Mouse (Mus musculus): Measurements from ENCODE around the gene Slc38a1. TPM values are rescaled to one million over a fixed set of nuclear protein-coding genes. Genes with fewer than 3 reads are reported as not detected.

The Slc38a1 gene
- polyA plus RNA-seq, 1 experiment from 2014 or later = 93.0 TPM

- Histone ChIP-seq H3K27me3 (replicated peaks) (no peaks in the 10 kb centered on the region), H3K36me3 (no peaks in the 10 kb centered on the region), H3K4me2 (no peak overlapping the region), H3K9ac (no peak overlapping the region), H3K27ac (ENCODE audit: poor library complexity, severe bottlenecking) (no peak overlapping the region), H3K9me3 (replicated peaks) (no peaks in the 10 kb centered on the region), H3K4me3 (no peak overlapping the region), H3K4me1 (replicated peaks) (peaks cover 12% of the 10 kb centered on the region; the same call in 1 of the 2 replicates)
- 54% methylated on average over 9 of the region's 9 CpGs for WGBS
- peak; percentile 39; the same call in 1 of the 2 replicates for ATAC-seq (ENCODE audit: insufficient number of reproducible peaks, low FRiP score)
These were observed 90.9 kb downstream of the Slc38a1 start for GRCm38 (mm10) chr15:96551569-96552380.

- no peak overlapping the region for H3K27ac ChIP-seq (ENCODE audit: poor library complexity, severe bottlenecking)
- H3K36me3 ChIP-seq = no peaks in the 10 kb centered on the region
- H3K4me3 ChIP-seq = no peak overlapping the region
- no peak overlapping the region for H3K9ac ChIP-seq
- no peaks in the 10 kb centered on the region for H3K27me3 ChIP-seq (replicated peaks)
- WGBS = 84% methylated on average over 8 of the region's 8 CpGs
- ATAC-seq (ENCODE audit: insufficient number of reproducible peaks, low FRiP score) = peak; percentile 39; the same call in 1 of the 2 replicates
- H3K9me3 ChIP-seq (replicated peaks) = no peaks in the 10 kb centered on the region
- H3K4me1 ChIP-seq (replicated peaks) = peaks cover 12% of the 10 kb centered on the region; the same call in 1 of the 2 replicates
- no peak overlapping the region for H3K4me2 ChIP-seq
These were observed 91.6 kb downstream of the Slc38a1 start for GRCm38 (mm10) chr15:96551107-96551506.

GRCm38 (mm10) chr15:96548363-96548762 is 94.3 kb downstream of the Slc38a1 start:
- Histone ChIP-seq H3K27ac (ENCODE audit: poor library complexity, severe bottlenecking) (no peak overlapping the region), H3K36me3 (no peaks in the 10 kb centered on the region), H3K4me1 (replicated peaks) (peaks cover 14% of the 10 kb centered on the region; the same call in 1 of the 2 replicates), H3K4me2 (no peak overlapping the region), H3K27me3 (replicated peaks) (no peaks in the 10 kb centered on the region), H3K9ac (no peak overlapping the region), H3K4me3 (no peak overlapping the region), H3K9me3 (replicated peaks) (no peaks in the 10 kb centered on the region)
- 76% methylated on average over 9 of the region's 9 CpGs for WGBS
- no peak for ATAC-seq (ENCODE audit: insufficient number of reproducible peaks, low FRiP score)

- Histone ChIP-seq H3K4me2 (no peak overlapping the region), H3K9ac (no peak overlapping the region), H3K27me3 (replicated peaks) (no peaks in the 10 kb centered on the region), H3K36me3 (no peaks in the 10 kb centered on the region), H3K4me1 (replicated peaks) (peaks cover 14% of the 10 kb centered on the region; the same call in 1 of the 2 replicates), H3K27ac (ENCODE audit: poor library complexity, severe bottlenecking) (no peak overlapping the region; the same call in 1 of the 2 replicates), H3K4me3 (no peak overlapping the region), H3K9me3 (replicated peaks) (no peaks in the 10 kb centered on the region)
- no peak for ATAC-seq (ENCODE audit: insufficient number of reproducible peaks, low FRiP score)
- WGBS = 65% methylated on average over 21 of the region's 21 CpGs
These were observed 95.2 kb downstream of the Slc38a1 start for GRCm38 (mm10) chr15:96547256-96548195.

GRCm38 (mm10) chr15:96543181-96543828 is 99.4 kb downstream of the Slc38a1 start:
- peak overlapping the region; percentile 67; the same call in 1 of the 2 replicates for H3K9ac ChIP-seq
- peak overlapping the region; percentile 69 for H3K4me2 ChIP-seq
- H3K36me3 ChIP-seq = no peaks in the 10 kb centered on the region
- no peak overlapping the region for H3K27ac ChIP-seq (ENCODE audit: poor library complexity, severe bottlenecking)
- H3K27me3 ChIP-seq (replicated peaks) = no peaks in the 10 kb centered on the region
- WGBS = 2% methylated on average over 24 of the region's 24 CpGs
- no peaks in the 10 kb centered on the region for H3K9me3 ChIP-seq (replicated peaks)
- ATAC-seq (ENCODE audit: insufficient number of reproducible peaks, low FRiP score) = no peak
- H3K4me1 ChIP-seq (replicated peaks) = peaks cover 10% of the 10 kb centered on the region; the same call in 1 of the 2 replicates
- H3K4me3 ChIP-seq = peak overlapping the region; percentile 48

- H3K4me1 ChIP-seq (replicated peaks) = peaks cover 2% of the 10 kb centered on the region; the same call in 1 of the 2 replicates
- H3K27me3 ChIP-seq (replicated peaks) = no peaks in the 10 kb centered on the region
- no peak overlapping the region for H3K4me2 ChIP-seq
- no peak overlapping the region for H3K9ac ChIP-seq
- 79% methylated on average over 8 of the region's 8 CpGs for WGBS
- H3K27ac ChIP-seq (ENCODE audit: poor library complexity, severe bottlenecking) = no peak overlapping the region
- no peaks in the 10 kb centered on the region for H3K9me3 ChIP-seq (replicated peaks)
- ATAC-seq (ENCODE audit: insufficient number of reproducible peaks, low FRiP score) = no peak
- H3K36me3 ChIP-seq = no peaks in the 10 kb centered on the region
- H3K4me3 ChIP-seq = no peak overlapping the region
These were observed 100.6 kb downstream of the Slc38a1 start for GRCm38 (mm10) chr15:96542135-96542534.

GRCm38 (mm10) chr15:96537272-96537671 is 105.4 kb downstream of the Slc38a1 start:
- WGBS = 88% methylated on average over 11 of the region's 11 CpGs
- Histone ChIP-seq H3K27ac (ENCODE audit: poor library complexity, severe bottlenecking) (no peak overlapping the region), H3K4me1 (replicated peaks) (no peaks in the 10 kb centered on the region), H3K27me3 (replicated peaks) (no peaks in the 10 kb centered on the region), H3K4me2 (no peak overlapping the region), H3K36me3 (no peaks in the 10 kb centered on the region), H3K9me3 (replicated peaks) (no peaks in the 10 kb centered on the region), H3K4me3 (no peak overlapping the region), H3K9ac (no peak overlapping the region)
- ATAC-seq (ENCODE audit: insufficient number of reproducible peaks, low FRiP score) = no peak

GRCm38 (mm10) chr15:96536412-96536811 is 106.3 kb downstream of the Slc38a1 start:
- no peak overlapping the region for H3K27ac ChIP-seq (ENCODE audit: poor library complexity, severe bottlenecking)
- H3K27me3 ChIP-seq (replicated peaks) = no peaks in the 10 kb centered on the region
- H3K9me3 ChIP-seq (replicated peaks) = no peaks in the 10 kb centered on the region
- no peak for ATAC-seq (ENCODE audit: insufficient number of reproducible peaks, low FRiP score)
- H3K9ac ChIP-seq = no peak overlapping the region
- 89% methylated on average over 7 of the region's 7 CpGs for WGBS
- no peak overlapping the region for H3K4me3 ChIP-seq
- no peaks in the 10 kb centered on the region for H3K4me1 ChIP-seq (replicated peaks)
- H3K36me3 ChIP-seq = no peaks in the 10 kb centered on the region
- H3K4me2 ChIP-seq = no peak overlapping the region

GRCm38 (mm10) chr15:96527686-96528085 is 115.0 kb downstream of the Slc38a1 start:
- ATAC-seq (ENCODE audit: insufficient number of reproducible peaks, low FRiP score) = no peak
- H3K27me3 ChIP-seq (replicated peaks) = no peaks in the 10 kb centered on the region
- H3K9ac ChIP-seq = 0 out of 2 replicates have a peak overlapping the region, but pooled peaks have one; percentile 2
- no peaks in the 10 kb centered on the region for H3K36me3 ChIP-seq
- no peak overlapping the region for H3K4me3 ChIP-seq
- no peaks in the 10 kb centered on the region for H3K9me3 ChIP-seq (replicated peaks)
- WGBS = 12% methylated on average over 6 of the region's 6 CpGs
- H3K4me1 ChIP-seq (replicated peaks) = peaks cover 27% of the 10 kb centered on the region
- no peak overlapping the region for H3K4me2 ChIP-seq
- no peak overlapping the region; the same call in 1 of the 2 replicates for H3K27ac ChIP-seq (ENCODE audit: poor library complexity, severe bottlenecking)

GRCm38 (mm10) chr15:96524239-96524738 is 118.4 kb downstream of the Slc38a1 start:
- Histone ChIP-seq H3K36me3 (no peaks in the 10 kb centered on the region), H3K9ac (0 out of 2 replicates have a peak overlapping the region, but pooled peaks have one; percentile 25), H3K9me3 (replicated peaks) (no peaks in the 10 kb centered on the region), H3K27ac (ENCODE audit: poor library complexity, severe bottlenecking) (peak overlapping the region; percentile 93), H3K4me1 (replicated peaks) (peaks cover 27% of the 10 kb centered on the region), H3K4me3 (peak overlapping the region; percentile 15; the same call in 1 of the 2 replicates), H3K27me3 (replicated peaks) (no peaks in the 10 kb centered on the region), H3K4me2 (peak overlapping the region; percentile 52)
- ATAC-seq (ENCODE audit: insufficient number of reproducible peaks, low FRiP score) = peak; percentile 87
- 10% methylated on average over 9 of the region's 9 CpGs for WGBS
